Mouse (Mus musculus): Measurements from ENCODE around the gene Msl1. TPM values are rescaled to one million over a fixed set of nuclear protein-coding genes. Genes with fewer than 3 reads are reported as not detected.
A peak's percentile ranks its signal among the peaks of the same experiment; 100 is the strongest.

Msl1 gene
- polyA plus RNA-seq, 1 experiment from 2014 or later: 19.4 TPM

DNA sequence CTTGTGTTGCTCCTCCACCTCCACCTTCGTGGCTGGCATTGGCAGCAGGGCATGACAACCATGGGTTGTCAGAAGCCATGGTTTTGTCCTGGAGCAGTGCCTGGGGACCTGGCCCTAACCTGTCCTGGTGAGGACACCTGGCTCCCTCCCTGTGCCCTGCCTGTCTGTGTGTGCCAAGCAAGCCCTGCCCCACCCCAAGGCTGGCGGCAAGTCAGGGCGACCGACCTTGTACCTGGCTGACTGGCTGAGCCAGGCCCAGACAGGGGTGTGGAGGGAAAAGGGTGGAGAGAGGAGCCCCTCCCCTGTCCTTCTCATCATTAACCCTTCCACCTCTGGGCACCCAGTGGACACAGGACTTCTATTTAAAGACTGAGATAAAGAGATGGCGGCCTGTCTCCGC is 44.1 kb downstream of the Msl1 start:
- 42% methylated on average over 6 of the region's 6 CpGs for WGBS
- peaks cover 8% of the 10 kb centered on the region; the same call in 1 of the 2 replicates for H3K27me3 ChIP-seq (ENCODE audit: control insufficient read depth, insufficient read depth, low read depth, low read length)
- no peak overlapping the region for H3K4me3 ChIP-seq (ENCODE audit: low read length)
- no peaks in the 10 kb centered on the region for H3K9me3 ChIP-seq (ENCODE audit: control insufficient read depth, low read length)
- no peak overlapping the region for H3K4me2 ChIP-seq (ENCODE audit: low read depth, low read length)
- H3K36me3 ChIP-seq (ENCODE audit: control insufficient read depth, insufficient read depth, low read length): no peaks in the 10 kb centered on the region; the same call in 1 of the 2 replicates
- no peak for ATAC-seq (ENCODE audit: low read depth)
- peaks cover 8% of the 10 kb centered on the region; the same call in 1 of the 2 replicates for H3K4me1 ChIP-seq (replicated peaks; ENCODE audit: control insufficient read depth, insufficient read depth, low read length)
- H3K9ac ChIP-seq (ENCODE audit: low read length): no peak overlapping the region; the same call in 1 of the 2 replicates
- no peak overlapping the region for H3K27ac ChIP-seq (ENCODE audit: low read length)

DNA sequence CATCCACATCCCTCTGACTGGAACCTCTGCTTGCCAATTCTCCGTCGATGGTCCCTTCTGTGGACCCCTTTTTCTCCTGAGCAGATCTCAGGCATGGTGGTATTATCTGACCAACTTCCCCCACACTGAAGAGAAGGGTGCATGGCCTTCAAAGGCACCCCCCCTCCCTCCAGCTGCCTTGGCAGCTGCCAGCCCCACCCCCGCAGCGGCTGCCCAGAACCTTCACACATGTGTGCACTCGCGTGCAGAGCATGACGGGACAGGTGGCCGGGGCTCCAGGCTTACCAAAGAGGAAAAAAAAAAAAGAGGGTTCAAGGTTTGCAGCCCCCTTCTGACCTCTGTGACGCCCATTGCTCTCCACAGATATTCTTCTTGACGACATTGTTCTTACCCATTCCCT is 44.6 kb downstream of the Msl1 start:
- no peaks in the 10 kb centered on the region for H3K36me3 ChIP-seq (ENCODE audit: control insufficient read depth, insufficient read depth, low read length)
- no peak overlapping the region for H3K4me2 ChIP-seq (ENCODE audit: low read depth, low read length)
- no peak overlapping the region for H3K9ac ChIP-seq (ENCODE audit: low read length)
- no peak overlapping the region for H3K4me3 ChIP-seq (ENCODE audit: low read length)
- peaks cover 8% of the 10 kb centered on the region; the same call in 1 of the 2 replicates for H3K27me3 ChIP-seq (ENCODE audit: control insufficient read depth, insufficient read depth, low read depth, low read length)
- 58% methylated on average over 10 of the region's 10 CpGs for WGBS
- H3K27ac ChIP-seq (ENCODE audit: low read length): no peak overlapping the region
- ATAC-seq (ENCODE audit: low read depth): no peak
- H3K9me3 ChIP-seq (ENCODE audit: control insufficient read depth, low read length): no peaks in the 10 kb centered on the region
- H3K4me1 ChIP-seq (replicated peaks; ENCODE audit: control insufficient read depth, insufficient read depth, low read length): peaks cover 8% of the 10 kb centered on the region; the same call in 1 of the 2 replicates

DNA sequence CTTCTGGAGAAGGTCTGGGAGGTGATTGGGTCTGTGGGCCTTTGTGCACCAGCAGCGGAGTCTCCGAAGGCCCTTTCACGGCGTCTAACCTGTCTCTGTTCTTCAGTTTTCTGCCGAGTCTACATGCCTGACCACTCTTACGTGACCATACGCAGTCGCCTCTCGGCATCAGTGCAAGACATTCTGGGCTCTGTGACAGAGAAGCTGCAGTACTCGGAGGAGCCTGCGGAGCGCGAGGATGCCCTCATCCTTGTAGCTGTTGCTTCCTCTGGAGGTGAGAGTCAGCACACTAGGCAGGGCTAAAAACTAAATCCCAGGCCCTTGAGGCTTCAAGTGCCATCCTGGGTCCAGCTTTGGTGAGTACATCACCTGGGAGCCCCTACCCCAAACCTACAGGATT is 50.7 kb downstream of the Msl1 start:
- Histone ChIP-seq H3K9me3 (ENCODE audit: control insufficient read depth, low read length) (no peaks in the 10 kb centered on the region), H3K4me2 (ENCODE audit: low read depth, low read length) (no peak overlapping the region), H3K27me3 (ENCODE audit: control insufficient read depth, insufficient read depth, low read depth, low read length) (no peaks in the 10 kb centered on the region), H3K4me3 (ENCODE audit: low read length) (no peak overlapping the region), H3K27ac (ENCODE audit: low read length) (no peak overlapping the region), H3K4me1 (replicated peaks; ENCODE audit: control insufficient read depth, insufficient read depth, low read length) (peaks cover 16% of the 10 kb centered on the region), H3K36me3 (ENCODE audit: control insufficient read depth, insufficient read depth, low read length) (no peaks in the 10 kb centered on the region), H3K9ac (ENCODE audit: low read length) (no peak overlapping the region)
- no peak for ATAC-seq (ENCODE audit: low read depth)
- WGBS: 47% methylated on average over 13 of the region's 13 CpGs

DNA sequence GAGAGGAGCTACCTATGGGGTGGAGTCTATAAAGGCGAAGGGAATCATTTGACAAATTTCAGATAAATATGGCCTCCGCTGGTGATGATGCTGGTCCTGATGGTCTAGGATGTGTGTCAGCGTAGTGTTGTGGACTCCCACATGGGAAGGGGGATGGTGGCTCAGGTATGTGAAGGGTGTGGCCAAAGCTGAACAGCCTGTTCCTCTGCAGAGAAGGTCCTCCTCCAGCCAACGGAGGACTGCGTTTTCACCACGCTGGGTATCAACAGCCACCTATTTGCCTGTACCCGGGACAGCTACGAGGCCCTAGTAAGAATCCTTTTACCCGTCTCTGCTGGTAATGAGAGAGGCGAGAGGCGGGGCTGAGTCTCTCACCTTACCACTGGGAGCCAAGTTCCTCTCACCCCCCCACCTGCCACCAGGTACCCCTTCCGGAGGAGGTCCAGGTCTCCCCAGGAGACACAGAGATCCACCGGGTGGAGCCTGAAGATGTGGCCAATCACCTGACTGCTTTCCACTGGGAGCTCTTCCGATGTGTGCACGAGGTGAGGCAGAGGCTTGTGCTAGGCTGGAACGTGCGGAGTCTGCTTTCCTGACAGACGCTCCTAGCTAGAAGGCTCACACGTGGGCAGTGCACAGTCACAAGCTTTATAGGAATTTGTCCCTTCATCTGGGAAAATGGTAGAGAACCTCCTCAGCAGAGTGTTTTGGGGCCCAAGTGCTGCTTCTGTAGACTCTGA is 51.7 kb downstream of the Msl1 start:
- Histone ChIP-seq H3K36me3 (ENCODE audit: control insufficient read depth, insufficient read depth, low read length) (no peaks in the 10 kb centered on the region), H3K9me3 (ENCODE audit: control insufficient read depth, low read length) (no peaks in the 10 kb centered on the region), H3K4me2 (ENCODE audit: low read depth, low read length) (no peak overlapping the region), H3K27me3 (ENCODE audit: control insufficient read depth, insufficient read depth, low read depth, low read length) (no peaks in the 10 kb centered on the region), H3K4me3 (ENCODE audit: low read length) (no peak overlapping the region), H3K9ac (ENCODE audit: low read length) (no peak overlapping the region), H3K27ac (ENCODE audit: low read length) (no peak overlapping the region), H3K4me1 (replicated peaks; ENCODE audit: control insufficient read depth, insufficient read depth, low read length) (peaks cover 16% of the 10 kb centered on the region)
- no peak for ATAC-seq (ENCODE audit: low read depth)
- WGBS: 52% methylated on average over 19 of the region's 19 CpGs

DNA sequence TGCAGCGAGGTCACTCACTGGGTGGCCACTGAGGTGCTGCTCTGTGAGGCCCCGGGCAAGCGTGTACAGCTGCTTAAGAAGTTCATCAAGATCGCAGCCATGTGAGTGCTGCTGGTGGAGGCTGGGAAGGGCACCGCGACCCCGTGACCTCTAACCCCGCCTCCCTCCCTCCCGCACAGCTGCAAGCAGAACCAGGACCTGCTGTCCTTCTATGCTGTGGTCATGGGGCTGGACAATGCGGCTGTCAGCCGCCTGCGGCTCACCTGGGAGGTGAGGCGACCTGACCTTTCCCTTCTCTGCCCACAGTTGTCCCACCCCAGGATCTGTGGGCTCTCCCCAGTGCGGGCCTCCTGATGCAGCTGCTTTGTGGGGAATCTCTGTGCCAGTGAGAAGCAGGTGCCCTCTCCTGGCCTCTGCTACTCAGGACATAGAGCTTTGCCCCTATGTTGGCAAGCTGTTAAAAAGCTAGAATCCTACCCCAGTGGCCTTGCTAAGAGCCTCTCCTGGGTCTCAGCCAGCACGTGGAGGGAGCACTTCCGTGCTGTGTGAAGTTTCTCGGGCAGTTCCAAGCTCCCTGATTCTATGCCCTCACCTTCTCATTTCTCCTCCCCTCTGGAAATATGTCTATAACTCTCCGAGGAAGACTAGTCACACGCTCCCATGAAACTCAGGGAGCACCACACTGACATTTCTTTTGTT is 54.0 kb downstream of the Msl1 start:
- 0 out of 2 replicates have a peak, but pooled peaks have one; percentile 23 for ATAC-seq (ENCODE audit: low read depth)
- Histone ChIP-seq H3K27me3 (ENCODE audit: control insufficient read depth, insufficient read depth, low read depth, low read length) (no peaks in the 10 kb centered on the region), H3K4me1 (replicated peaks; ENCODE audit: control insufficient read depth, insufficient read depth, low read length) (peaks cover 16% of the 10 kb centered on the region), H3K9me3 (ENCODE audit: control insufficient read depth, low read length) (no peaks in the 10 kb centered on the region), H3K27ac (ENCODE audit: low read length) (no peak overlapping the region), H3K36me3 (ENCODE audit: control insufficient read depth, insufficient read depth, low read length) (no peaks in the 10 kb centered on the region), H3K4me2 (ENCODE audit: low read depth, low read length) (no peak overlapping the region), H3K4me3 (ENCODE audit: low read length) (no peak overlapping the region), H3K9ac (ENCODE audit: low read length) (no peak overlapping the region)
- WGBS: 11% methylated on average over 19 of the region's 19 CpGs

DNA sequence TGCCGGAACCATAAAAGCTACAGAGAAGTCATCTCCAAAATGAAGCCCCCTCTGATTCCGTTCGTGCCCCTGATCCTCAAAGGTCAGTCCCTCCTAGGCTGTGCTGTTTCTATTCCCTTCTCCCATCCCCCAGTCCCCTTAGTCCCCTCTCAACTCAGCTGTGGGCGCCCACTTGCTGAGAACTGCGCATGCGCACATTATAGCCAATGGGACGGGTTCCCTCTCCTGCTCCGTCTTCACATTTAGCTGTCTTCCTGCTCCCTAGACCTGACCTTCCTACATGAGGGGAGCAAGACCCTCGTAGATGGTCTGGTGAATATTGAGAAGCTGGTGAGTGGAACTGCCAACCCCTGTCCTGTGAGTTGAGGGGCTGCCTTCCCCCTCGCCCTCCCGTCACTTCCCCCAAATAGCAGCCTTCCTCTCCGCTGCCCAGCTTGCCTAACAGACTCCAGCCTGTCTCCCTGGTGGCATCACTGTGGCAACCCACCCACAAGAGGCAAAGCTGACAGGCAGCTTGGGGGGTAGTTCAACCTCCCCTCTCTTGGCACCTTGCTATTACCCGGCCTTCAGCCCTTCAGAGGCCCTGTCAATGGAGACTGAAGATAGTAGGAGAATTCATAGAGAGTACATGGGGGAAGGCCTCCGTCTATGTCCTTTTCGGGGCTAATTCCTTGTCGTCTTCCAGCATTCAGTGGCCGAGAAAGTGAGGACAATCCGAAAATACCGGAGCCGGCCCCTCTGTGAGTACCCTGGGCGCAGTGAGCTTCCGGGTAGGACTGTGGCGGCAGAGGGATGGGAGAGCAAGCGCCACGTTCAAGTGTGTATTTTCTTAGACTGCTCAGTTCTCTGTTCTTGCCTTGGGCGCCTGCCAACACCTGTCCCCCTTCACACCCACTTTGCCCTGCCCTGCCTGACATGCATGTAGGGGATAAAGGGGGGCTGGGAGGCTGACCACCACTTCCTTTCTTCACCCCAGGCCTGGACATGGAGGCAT is 55.1 kb downstream of the Msl1 start:
- Histone ChIP-seq H3K27ac (ENCODE audit: low read length) (peak overlapping the region; percentile 32; the same call in 1 of the 2 replicates), H3K27me3 (ENCODE audit: control insufficient read depth, insufficient read depth, low read depth, low read length) (no peaks in the 10 kb centered on the region), H3K4me3 (ENCODE audit: low read length) (no peak overlapping the region), H3K36me3 (ENCODE audit: control insufficient read depth, insufficient read depth, low read length) (no peaks in the 10 kb centered on the region), H3K4me1 (replicated peaks; ENCODE audit: control insufficient read depth, insufficient read depth, low read length) (peaks cover 16% of the 10 kb centered on the region), H3K9ac (ENCODE audit: low read length) (0 out of 2 replicates have a peak overlapping the region, but pooled peaks have one; percentile 24), H3K4me2 (ENCODE audit: low read depth, low read length) (no peak overlapping the region), H3K9me3 (ENCODE audit: control insufficient read depth, low read length) (no peaks in the 10 kb centered on the region)
- peak; percentile 61 for ATAC-seq (ENCODE audit: low read depth)
- WGBS: 50% methylated on average over 26 of the region's 26 CpGs

DNA sequence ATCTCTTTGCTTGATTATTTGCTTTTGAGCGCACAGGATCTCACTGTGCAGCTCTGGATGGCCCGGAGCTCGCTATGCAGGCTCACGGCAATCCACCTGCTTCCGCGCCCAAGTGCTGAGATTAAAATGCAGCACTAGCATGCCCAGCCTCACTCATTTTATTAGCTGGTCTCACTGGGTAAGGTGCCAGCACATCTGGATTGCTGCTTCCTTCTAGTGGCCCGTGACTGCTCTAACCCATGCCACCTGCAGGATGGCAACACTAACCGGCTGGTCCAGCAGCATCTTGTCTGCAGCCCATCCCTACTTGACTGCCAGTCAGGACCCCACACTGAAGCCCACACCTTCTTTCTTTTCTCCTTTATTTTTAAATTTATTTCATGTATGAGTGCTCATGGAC is 58.8 kb downstream of the Msl1 start:
- no peak overlapping the region for H3K4me2 ChIP-seq (ENCODE audit: low read depth, low read length)
- peaks cover 14% of the 10 kb centered on the region for H3K4me1 ChIP-seq (replicated peaks; ENCODE audit: control insufficient read depth, insufficient read depth, low read length)
- ATAC-seq (ENCODE audit: low read depth): no peak
- 84% methylated on average over 8 of the region's 8 CpGs for WGBS
- no peaks in the 10 kb centered on the region for H3K27me3 ChIP-seq (ENCODE audit: control insufficient read depth, insufficient read depth, low read depth, low read length)
- H3K9ac ChIP-seq (ENCODE audit: low read length): no peak overlapping the region
- no peak overlapping the region for H3K27ac ChIP-seq (ENCODE audit: low read length)
- no peaks in the 10 kb centered on the region for H3K36me3 ChIP-seq (ENCODE audit: control insufficient read depth, insufficient read depth, low read length)
- no peaks in the 10 kb centered on the region for H3K9me3 ChIP-seq (ENCODE audit: control insufficient read depth, low read length)
- H3K4me3 ChIP-seq (ENCODE audit: low read length): no peak overlapping the region

DNA sequence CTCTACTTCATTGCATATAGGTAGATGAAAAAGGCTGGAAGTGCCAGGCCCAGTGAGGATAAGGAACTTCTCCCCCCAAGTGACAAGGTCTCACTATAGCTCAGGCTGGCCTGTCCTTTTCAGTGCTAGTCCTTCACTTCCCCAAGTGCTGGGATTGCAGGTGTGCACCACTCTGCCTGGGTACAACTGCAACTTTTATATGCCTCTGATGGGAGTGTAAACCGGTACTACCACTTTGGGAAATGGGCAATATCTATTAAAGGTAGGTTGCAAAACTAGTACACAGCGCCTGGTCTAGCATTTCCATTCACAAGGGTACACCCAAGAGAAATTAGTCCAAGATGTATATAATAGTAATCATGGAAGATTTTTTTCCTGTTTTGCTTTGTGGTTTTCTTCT is 59.3 kb downstream of the Msl1 start:
- WGBS: 82% methylated on average over 2 of the region's 2 CpGs
- Histone ChIP-seq H3K9me3 (ENCODE audit: control insufficient read depth, low read length) (no peaks in the 10 kb centered on the region), H3K27ac (ENCODE audit: low read length) (no peak overlapping the region), H3K4me2 (ENCODE audit: low read depth, low read length) (no peak overlapping the region), H3K9ac (ENCODE audit: low read length) (no peak overlapping the region), H3K27me3 (ENCODE audit: control insufficient read depth, insufficient read depth, low read depth, low read length) (no peaks in the 10 kb centered on the region), H3K36me3 (ENCODE audit: control insufficient read depth, insufficient read depth, low read length) (no peaks in the 10 kb centered on the region), H3K4me1 (replicated peaks; ENCODE audit: control insufficient read depth, insufficient read depth, low read length) (peaks cover 9% of the 10 kb centered on the region), H3K4me3 (ENCODE audit: low read length) (no peak overlapping the region)
- ATAC-seq (ENCODE audit: low read depth): no peak

All from lung, embryonic 16.5 days (tissue).